Mouse (Mus musculus) subcutaneous adipose tissue, adult 2 months (tissue): Measurements from ENCODE around the gene Zzef1. TPM values are rescaled to one million over a fixed set of nuclear protein-coding genes. Genes with fewer than 3 reads are reported as not detected.

Experiments
- polyA plus RNA-seq: library from polyadenylated mRNA; depleted of rRNA; stranded (reverse); fragments of >200 nt; gene quantifications from 2 replicates; pipeline ENCODE4 v1.2.3, GENCODE M21; 2012; ENCODE audit warnings: low replicate concordance; rRNA removed

The Zzef1 gene
- 23.5 and 27.6 TPM in 2 replicates for polyA plus RNA-seq

GRCm38 (mm10) chr11:72795455-72796295 is at the start of gene Zzef1, which contains the start of gene Cyb5d2:
Gene Zzef1 (plus strand): TSS chr11:72796226.
Gene Cyb5d2 (minus strand): TSS chr11:72796142.

GRCm38 (mm10) chr11:72961072-72961980 is 165.3 kb downstream of the Zzef1 start, which contains the start of gene Atp2a3:
Gene Atp2a3 (plus strand): TSS chr11:72961169.

Other genes starting within 250 kb of the Zzef1 start
- gene Spns3, start 245.7 kb upstream of the Zzef1 start, polyA plus RNA-seq = 0.72 and 2.2 TPM in 2 replicates
- gene Ube2g1, start 188.9 kb upstream of the Zzef1 start, polyA plus RNA-seq = 7.4 and 11.8 TPM in 2 replicates
- gene Ankfy1, start 106.2 kb upstream of the Zzef1 start, polyA plus RNA-seq = 26.2 and 46.1 TPM in 2 replicates
- 8.6 and 11.8 TPM in 2 replicates for gene Cyb5d2, start 84 bp upstream of the Zzef1 start, polyA plus RNA-seq
- 54.4 and 78.2 TPM in 2 replicates for gene Atp2a3, start 164.9 kb downstream of the Zzef1 start, polyA plus RNA-seq
- gene P2rx1, start 202.9 kb downstream of the Zzef1 start, polyA plus RNA-seq = 5.5 and 6.8 TPM in 2 replicates
- 3.4 and 9.3 TPM in 2 replicates for gene Camkk1, start 222.8 kb downstream of the Zzef1 start, polyA plus RNA-seq